Mouse (Mus musculus) fat pad, adult 2 months (tissue): Measurements from ENCODE around the gene Gm20388.
A peak's percentile ranks its signal among the peaks of the same experiment; 100 is the strongest.

Experiments
- DNase-seq: peaks from one replicate; pipeline ENCODE4 v3.0.0-alpha.2; 2011; ENCODE audit warnings: low read depth, low spot score; ENCODE audit errors: extremely low read depth

The Gm20388 gene

GRCm38 (mm10) chr8:122441326-122441725, 2530.7 kb downstream of the Gm20388 start:
- no peak for DNase-seq

DNA sequence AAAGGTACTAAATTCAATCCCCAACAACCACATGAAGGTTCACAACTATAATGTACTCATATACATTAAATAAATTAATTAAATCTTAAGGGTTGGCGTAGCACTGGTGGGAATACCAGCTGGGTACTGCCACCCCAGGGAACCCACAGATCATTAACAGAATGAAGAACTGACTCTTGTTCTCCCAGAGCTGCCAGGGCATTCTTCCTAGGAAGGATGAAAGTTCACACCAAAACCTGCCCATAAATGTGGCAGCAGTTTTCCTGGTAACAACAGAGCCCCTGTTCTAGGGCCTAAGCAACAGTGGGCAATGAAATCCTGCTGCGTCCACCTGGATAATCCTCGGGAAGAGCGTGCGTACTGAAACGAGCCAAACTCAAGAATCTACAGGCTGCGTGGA, 2531.7 kb downstream of the Gm20388 start:
- DNase-seq, result no peak

DNA sequence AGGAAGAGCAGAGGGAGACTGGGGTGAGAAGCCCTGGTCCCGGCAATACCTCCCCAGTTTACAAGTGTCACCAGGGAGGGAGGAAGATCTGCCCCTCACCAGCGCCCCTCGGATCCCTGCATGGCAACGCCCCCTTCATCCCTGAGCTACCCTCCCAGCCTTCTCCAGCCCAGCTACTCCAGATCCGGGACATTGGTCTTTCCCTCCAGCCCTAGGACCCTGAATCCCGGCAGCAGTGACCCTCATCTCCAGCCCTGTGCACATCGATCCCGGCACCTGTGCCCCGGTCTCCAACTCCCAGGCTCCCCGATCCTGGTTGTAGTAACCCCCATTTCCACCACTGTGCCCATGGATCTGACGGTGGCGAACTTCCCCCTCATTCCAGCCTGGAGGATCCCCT, 2532.1 kb downstream of the Gm20388 start:
- DNase-seq, result no peak

GRCm38 (mm10) chr8:122443262-122444006, 2532.8 kb downstream of the Gm20388 start, which contains the start of gene Mvd:
TSS of gene Mvd (minus strand) at chr8:122443422.
- peak; percentile 85 for DNase-seq

DNA sequence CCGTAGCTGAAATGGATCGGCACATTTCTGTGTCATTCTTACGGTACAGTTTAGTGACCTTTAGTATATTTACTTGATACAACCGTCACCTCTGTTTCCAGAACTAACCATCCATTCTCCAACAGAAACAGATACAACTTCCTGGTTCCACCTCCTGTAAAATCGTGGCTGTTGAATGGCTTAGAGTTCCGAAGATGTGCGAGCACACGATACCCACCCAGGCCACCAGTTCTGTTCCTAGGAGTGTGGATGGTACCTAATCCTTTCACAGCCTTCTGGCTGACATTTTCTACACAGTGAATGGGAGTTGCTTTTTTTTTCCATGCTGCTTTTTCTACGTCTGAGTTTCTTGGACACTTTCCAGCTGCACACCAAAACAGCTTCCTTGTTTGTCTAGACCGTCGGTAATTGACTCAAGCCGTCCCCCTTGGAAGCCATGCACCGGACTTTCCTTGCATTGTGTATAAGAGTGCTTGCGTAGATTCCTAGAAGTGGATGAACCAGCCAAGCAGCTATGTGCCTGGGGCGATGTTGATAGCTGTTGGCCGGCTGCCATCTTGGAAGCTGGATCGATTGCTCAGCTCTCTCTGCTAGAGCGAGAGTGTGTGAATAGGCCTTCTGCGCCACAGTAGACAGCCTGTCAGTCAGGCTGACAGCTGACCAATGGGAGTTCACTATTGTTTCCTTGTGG, 2533.6 kb downstream of the Gm20388 start:
- DNase-seq, result peak; percentile 68

- DNase-seq, result no peak
Measured at GRCm38 (mm10) chr8:122445203-122445602, 2534.6 kb downstream of the Gm20388 start.

DNA sequence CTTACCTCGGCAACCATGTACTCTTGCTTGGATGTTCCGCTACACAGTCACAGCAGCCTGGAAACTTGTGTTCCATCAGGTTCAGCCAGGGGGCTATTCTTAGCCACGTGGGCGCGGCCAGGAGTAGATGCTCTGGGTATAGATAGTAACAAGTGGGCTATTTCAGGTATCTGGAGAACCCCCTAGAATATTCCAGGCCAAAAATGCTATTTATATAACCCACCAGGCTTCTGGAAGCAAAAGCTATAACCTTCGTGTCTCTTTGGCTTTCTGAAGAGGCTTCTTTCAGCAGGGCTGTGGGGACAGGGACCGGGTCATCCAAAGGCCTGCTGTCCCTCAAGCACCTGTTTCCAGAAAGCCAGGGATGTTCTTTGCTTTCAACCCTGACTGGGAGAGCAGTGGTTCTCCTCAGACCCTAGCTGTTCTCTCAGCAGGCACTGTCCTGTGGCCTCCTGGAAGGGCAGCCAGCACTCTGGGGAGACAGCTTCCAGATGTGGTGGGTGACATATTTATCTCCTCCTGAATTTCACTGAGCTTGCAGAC, 2540.6 kb downstream of the Gm20388 start:
- DNase-seq, result no peak

- DNase-seq, result no peak
Measured at GRCm38 (mm10) chr8:122452154-122452553, 2541.5 kb downstream of the Gm20388 start.

DNA sequence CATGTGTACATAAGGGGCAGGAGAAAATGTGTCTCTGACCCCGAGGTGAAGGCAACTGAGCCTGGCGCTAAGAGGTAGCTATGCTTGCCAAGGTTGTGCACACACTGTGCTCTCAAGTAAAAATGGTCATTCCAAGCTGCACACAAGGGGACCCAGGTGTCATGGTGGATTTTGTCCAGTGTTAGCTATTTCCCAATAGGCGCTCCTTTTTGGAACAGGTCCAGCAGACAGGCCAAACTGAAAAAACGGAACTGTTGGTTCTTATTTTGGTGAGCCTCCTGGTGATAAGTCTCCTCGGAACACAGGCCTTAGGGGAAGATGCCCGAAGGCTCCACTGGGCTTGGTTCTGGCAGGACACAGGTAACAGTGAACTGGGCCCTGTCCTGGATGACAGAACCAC, 2543.8 kb downstream of the Gm20388 start:
- no peak for DNase-seq

DNA sequence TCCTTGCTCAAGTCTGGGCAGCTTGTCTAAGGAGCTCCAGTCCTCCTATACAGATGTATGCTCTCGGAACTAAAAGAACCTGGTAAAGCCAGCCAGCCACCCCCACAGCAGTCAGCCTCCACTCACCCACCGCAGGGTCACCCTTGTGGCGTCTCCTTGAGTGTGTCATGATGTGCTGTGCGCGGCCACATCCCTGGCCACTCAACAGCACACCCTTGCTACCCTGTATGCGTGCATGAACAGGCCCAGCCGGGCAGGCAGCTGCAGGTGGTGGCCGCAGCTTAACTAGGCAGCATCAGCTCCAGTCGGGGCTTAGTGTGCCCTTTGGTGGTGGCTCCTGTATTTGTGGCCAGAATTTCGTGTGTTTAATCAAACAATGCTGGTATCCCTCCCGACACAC, 2546.5 kb downstream of the Gm20388 start:
- DNase-seq, result no peak

GRCm38 (mm10) chr8:122459218-122459900, 2548.7 kb downstream of the Gm20388 start:
- DNase-seq, result no peak

DNA sequence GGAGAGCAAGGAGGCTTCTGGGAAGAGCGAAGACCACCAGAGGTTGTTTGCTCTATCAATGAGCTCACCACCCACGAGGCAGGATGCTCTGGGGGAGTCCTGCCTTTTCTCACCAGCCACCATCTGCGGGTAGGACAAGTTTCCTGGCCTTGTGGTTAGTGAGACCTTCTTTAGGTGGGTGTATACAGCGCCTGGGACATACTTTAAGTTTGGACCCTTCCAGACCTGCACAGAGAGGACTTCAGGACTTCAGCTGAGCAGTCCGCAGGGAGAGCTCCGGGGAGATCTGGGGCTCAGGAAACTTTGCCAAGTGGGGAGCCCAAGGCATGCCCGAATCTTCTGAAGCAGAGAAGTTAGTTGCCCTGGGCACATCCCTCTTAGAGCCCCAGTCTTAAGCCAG, 2549.3 kb downstream of the Gm20388 start:
- DNase-seq, result no peak

DNA sequence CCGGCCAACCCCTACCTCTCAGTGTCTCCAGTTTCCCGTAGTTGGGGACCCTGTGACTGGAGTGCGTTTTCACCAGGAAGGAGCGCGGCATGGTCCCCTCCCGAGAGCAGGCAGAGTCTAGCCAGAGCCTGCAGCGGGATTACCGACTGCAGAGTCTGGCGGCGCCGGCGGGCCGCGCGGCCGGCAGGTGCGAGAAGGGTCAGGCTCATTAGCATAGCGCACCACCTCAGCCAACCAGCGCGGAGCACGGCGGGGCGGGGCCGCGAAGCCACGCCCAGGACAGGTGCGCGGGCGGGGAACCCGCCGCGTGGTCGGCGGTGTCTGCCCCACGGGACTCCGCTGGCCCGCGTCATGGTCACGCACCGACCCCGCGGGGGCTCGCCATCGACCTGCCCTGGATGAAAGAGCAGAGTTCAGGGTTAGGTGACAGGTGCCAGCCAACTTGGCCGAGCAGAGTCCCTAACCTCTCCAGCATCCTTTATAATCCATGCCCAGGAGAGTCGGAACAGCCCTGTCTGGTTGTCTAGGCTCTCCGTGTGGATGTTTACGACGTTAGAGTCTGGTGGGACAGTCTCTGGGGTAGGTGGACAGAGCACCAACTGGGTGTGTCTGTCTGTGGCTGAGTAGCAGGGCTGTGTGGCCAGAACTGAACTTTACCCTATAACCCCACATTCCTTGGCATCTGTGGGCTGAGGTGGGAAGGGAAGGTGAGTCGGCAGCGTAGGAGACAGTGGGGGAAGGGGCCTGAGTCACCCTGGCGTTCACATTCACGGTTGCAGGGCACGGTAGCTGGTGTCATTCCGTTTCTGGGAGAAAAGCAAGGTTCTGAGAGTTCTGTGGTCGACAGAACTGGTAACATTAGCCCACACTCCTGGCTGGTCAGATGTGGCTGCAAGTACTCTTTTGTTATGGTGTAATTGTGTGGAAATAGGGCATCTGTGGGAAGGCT, 2550.2 kb downstream of the Gm20388 start, which contains the start of gene Snai3:
TSS of gene Snai3 (minus strand) at position 210 of the 949 bp plus-strand sequence.
- DNase-seq, result no peak

- DNase-seq, result peak; percentile 96
Measured at GRCm38 (mm10) chr8:122461473-122462148, 2551.0 kb downstream of the Gm20388 start.

DNA sequence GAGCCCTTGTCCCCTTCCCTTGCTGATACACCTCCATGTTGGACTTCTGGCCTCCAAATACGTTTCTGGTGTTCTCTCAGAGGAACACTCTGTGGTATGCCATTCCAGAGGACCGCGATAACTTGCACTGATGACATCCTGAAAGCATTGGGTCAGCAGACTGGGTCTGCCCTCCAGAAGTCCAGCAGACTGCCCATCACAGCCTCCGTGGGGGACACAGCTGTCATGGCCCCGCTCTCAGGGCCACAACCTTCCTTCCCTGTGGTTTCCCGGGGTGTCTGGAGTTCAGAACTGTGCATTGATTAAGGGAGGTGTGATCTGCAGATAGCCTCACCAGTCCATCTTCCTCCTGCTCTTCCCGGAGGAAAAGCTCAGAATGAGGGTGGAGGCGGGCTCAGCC, 2551.9 kb downstream of the Gm20388 start:
- DNase-seq, result no peak

GRCm38 (mm10) chr8:122463651-122464640, 2553.3 kb downstream of the Gm20388 start:
- DNase-seq, result peak; percentile 54

- DNase-seq, result no peak
Measured at GRCm38 (mm10) chr8:122464985-122465384, 2554.3 kb downstream of the Gm20388 start.

- DNase-seq, result no peak
Measured at GRCm38 (mm10) chr8:122467816-122468215, 2557.2 kb downstream of the Gm20388 start.

- no peak for DNase-seq
Measured at GRCm38 (mm10) chr8:122469407-122469806, 2558.8 kb downstream of the Gm20388 start.
